Mouse (Mus musculus) urinary bladder, postnatal 36 days (tissue): ENCODE results near the gene Cep170b.
A peak's percentile ranks its signal among the peaks of the same experiment; 100 is the strongest.

Experiments
- DNase-seq, 2 experiments: peaks; one replicate each; pipeline ENCODE4 v3.0.0; 2022; ENCODE audit warnings: low spot score in 2 of 2, mixed read lengths in 1 of 2

Gene Cep170b

GRCm38 (mm10) chr12:112763176-112763575 is 42.9 kb downstream of the Cep170b start:
- DNase-seq = no peak

- no peak for DNase-seq
These were observed 43.9 kb downstream of the Cep170b start for GRCm38 (mm10) chr12:112764141-112764540.

- no peak for DNase-seq
These were observed 44.7 kb downstream of the Cep170b start for GRCm38 (mm10) chr12:112764991-112765390.

- no peak for DNase-seq
These were observed 46.3 kb downstream of the Cep170b start for GRCm38 (mm10) chr12:112766586-112766985.

- no peak for DNase-seq
These were observed 47.0 kb downstream of the Cep170b start for GRCm38 (mm10) chr12:112767036-112767890.

GRCm38 (mm10) chr12:112768166-112768565 is 47.9 kb downstream of the Cep170b start:
- DNase-seq = no peak

- DNase-seq = no peak
These were observed 48.8 kb downstream of the Cep170b start for GRCm38 (mm10) chr12:112769031-112769430.

GRCm38 (mm10) chr12:112769751-112770150 is 49.5 kb downstream of the Cep170b start:
- no peak for DNase-seq

GRCm38 (mm10) chr12:112770396-112770795 is 50.1 kb downstream of the Cep170b start:
- DNase-seq = no peak

GRCm38 (mm10) chr12:112772306-112772705 is 52.1 kb downstream of the Cep170b start:
- no peak for DNase-seq

GRCm38 (mm10) chr12:112773366-112773765 is 53.1 kb downstream of the Cep170b start:
- no peak for DNase-seq

GRCm38 (mm10) chr12:112774026-112774425 is 53.8 kb downstream of the Cep170b start:
- no peak for DNase-seq

- DNase-seq = no peak
These were observed 54.2 kb downstream of the Cep170b start for GRCm38 (mm10) chr12:112774481-112774880.

GRCm38 (mm10) chr12:112791026-112791425 is 70.8 kb downstream of the Cep170b start:
- DNase-seq = no peak

GRCm38 (mm10) chr12:112793601-112794355 is 73.5 kb downstream of the Cep170b start:
- DNase-seq = peak; percentile 72 to 80

- no peak for DNase-seq
These were observed 74.1 kb downstream of the Cep170b start for GRCm38 (mm10) chr12:112794356-112794816.

- no peak for DNase-seq
These were observed 74.7 kb downstream of the Cep170b start for GRCm38 (mm10) chr12:112794998-112795397.

- DNase-seq = peak; percentile 69
These were observed 75.3 kb downstream of the Cep170b start for GRCm38 (mm10) chr12:112795466-112796104.
